Mouse (Mus musculus): Measurements from ENCODE around the gene Ets2.
A peak's percentile ranks its signal among the peaks of the same experiment; 100 is the strongest.
"Not testable (repeated sequence)": the region's sequence is repeated elsewhere in the genome, so short reads cannot be mapped to it uniquely, and the experiment has no call there.

Ets2 gene

DNA sequence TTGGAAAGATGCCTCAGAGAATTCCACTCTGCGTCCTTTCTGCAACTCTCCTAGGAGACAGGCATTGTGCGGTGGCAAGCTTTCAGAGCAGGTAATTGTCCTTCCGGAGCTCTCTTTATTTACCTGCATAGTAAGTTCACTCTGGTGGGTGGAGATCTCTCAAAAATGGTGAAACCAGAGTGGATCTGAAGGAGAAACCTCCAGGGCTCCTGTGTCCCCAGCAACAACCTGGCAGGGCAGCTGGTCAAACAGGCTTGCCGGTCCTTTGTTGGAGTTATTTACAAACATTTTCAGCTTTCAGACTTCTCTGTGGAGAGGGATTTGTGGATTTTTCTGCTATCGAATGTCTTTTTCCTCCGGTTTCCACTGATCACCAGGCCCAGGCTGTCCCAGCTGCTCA lies 34.6 kb downstream of the Ets2 start:
- no peak for DNase-seq

DNA sequence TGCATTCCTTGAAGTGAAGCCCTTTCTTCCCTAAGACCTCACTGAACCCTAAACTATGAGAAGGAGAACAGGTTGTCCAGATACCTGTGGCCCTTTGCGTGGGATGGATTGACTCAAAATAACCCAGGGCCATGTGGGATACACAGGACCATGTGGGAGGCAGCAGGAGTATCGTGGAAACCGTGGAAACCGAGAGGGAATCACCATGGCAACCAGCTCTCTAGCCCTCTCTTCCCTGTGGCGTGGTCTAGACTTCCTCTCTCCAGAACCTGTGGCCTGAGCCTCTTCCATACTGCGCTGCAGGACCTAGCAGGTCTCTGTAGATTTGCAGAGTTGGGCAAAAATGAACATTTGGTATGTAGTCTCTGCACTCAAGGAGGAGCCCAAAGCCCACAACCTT lies 37.6 kb downstream of the Ets2 start:
- DNase-seq, result no peak

DNA sequence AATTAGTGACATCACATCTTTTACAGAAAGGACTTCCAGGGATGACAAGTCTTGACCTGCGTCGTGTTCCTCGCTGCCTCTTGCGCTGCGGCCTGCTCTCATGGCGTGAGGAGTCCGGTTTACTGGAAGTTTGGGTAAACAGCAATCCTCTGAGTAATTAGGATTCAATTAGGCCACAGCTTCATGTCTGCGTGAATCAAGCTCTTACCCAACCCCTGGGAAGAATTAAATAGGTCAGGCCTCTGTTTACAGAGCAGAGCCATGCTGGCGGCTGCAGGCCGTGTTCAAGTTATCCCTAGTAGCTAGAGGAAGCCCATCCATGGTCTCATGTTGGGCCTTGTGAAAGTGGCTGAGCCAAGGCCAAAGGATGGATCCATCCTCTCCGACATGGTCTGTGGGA lies 39.5 kb downstream of the Ets2 start:
- DNase-seq, result no peak

DNA sequence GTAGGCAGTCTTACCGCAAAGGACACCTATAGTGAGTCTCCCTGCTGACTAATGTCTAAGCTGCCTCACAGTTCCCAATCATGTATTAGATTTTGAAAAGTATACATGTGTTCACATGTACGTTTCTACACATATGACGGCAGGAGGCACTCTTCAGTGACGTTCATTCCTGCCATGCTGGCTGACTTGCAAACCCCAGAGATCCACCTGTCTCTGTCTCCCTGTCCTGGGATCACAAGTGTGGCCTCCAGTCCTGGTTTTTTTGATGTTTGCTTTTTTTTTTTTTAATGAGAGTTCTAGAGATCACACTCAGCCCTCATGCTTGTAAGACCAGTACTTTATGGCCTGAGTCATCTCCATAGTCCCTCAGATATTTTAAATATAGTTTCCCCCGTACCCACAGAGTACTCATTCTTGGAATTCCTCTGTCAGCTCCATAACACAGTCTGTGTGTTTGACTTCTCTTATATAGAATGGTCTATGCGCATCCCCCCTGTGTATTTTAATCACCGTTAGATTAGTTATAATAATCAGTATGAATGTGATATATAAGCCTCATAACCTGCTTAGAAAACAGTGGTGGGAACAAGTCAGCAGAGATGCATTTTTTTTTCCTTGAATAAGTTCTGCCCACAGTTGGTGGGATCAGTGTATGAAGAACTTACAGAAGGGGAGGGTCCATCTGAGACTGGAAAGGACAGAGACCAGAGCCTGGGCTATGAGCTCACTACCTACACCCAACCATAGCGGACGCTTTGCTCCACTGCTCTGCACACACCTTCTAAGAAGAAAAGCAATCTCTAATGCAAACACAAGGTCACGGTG lies 40.3 kb downstream of the Ets2 start:
- DNase-seq, result no peak

DNA sequence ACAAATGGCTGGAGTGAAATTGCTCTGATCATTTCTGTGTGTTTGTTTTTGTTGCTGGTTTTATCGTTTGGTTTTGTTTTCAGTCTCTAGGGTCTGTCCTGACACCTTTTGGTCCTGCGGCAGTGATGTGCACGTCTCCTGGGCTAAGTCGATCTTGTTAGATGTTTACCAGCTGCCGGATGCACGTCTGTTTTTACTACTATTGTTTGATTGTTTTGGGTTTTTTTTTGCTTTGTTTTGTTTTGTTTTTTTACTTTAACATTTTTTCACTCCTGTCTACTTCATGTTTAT lies 40.8 kb downstream of the Ets2 start:
- no peak for DNase-seq

DNA sequence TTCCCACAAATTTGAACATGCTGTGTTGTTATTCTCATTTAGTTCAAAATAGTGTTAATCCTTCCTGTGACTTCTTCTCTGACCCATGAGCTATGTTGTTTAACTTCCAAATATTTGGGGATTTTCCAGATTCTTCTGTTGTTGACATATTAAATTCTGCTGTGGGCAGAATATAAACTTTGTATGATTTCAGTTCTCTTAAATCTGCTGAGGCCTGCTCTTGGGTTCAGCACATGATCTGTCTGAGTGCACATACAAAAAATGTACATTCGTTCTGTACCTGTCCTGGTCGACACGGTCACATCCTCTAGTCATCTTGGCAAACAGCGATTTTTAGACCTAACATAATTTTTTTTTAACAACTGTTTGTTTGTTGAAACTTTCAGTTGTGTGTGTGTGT lies 41.2 kb downstream of the Ets2 start:
- peak in 1 of 2 experiments; percentile 14 for DNase-seq

DNA sequence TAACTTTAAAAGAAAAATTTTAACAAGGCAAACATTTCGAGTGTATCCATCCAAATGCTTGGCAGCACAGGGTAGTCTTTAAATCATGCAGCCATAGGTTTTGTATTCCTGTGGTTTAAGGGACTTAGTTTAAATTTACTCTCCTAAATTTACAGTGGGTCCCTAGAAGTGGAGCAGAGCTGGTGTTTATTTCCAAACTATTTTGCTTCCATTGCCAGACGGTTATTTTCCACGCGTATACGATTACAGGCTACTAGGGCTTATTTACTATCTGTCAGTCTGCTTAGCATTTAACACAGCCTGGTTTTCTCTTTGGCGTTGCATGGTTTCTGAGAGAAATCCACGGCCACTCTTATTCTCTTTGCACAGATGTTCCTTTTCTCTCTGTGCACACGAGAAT lies 42.9 kb downstream of the Ets2 start:
- no peak for DNase-seq

DNA sequence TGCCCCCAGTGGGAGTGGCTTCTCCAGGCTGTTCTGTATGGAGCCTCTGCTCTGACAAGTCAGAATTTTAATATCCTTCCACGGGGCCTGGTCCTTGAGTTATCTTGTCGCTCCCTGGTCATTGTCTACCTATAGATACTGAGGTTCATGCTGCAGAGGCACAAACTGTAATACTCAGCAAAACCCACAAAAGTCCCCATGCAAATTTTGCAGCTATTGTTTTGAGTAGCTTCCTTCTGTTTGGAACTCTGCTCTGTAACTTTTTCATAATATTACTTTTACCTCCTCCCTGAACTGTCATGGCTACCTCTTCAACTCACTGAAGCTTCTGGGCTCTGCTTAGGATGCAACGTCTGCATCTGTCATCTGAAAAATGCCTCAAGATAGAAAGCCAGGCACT lies 43.8 kb downstream of the Ets2 start:
- no peak for DNase-seq

DNA sequence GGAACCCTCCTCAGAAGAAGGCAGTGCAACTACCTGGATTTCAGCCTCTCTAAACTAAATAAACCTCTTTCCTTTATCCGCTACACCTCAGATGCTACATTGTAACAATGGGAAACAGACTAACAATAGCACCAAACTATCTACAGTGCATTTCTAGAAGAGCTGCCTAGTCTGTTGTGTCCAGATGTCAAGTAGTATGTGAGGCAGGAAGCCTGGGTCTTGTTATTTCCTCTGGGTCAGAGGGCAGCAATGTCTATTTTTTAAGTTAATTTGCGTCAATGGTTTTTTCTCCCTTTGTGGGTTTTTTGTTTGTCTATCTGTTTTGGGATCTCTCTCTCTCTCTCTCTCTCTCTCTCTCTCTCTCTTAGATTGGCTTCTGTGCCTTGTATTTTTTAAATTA lies 44.7 kb downstream of the Ets2 start:
- DNase-seq, result no peak

DNA sequence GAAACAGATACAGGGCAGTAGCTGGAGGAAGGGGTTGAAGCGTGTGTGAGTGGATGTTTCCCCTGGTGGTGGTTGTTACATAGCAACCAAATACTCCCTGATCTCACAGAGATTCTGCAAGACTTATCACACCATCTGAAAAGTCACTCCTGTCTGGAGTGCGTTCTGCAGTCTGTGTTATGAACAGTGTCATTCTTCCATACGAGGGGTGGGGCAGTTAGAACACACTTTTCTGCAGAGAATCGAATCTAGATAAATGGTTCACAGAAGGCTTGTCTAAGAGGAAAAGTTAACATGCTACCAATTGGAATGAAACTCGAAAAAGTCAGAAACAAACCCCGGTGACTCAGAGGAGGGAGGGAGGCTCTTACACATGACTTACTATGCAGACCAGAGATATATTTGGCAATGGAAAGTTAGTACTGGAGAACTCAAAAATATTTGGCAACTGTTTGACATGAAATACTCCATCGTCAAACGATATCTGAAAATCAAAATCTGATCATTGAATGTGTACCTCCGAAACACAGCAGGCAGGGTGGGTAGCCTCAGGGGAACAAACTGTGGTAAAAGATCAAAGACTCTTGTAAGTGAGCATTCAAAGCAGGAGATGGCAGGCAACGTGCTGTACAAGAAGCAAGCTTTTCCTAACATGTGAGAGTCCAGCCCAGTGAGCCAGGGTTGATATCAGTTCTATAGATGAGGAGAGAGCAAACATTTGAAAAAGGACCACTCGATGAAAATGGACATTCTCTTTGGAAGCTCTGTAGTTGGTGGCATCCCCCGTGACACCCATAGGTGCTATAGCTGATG lies 47.6 kb downstream of the Ets2 start:
- peak in 1 of 2 experiments; percentile 41 for DNase-seq

DNA sequence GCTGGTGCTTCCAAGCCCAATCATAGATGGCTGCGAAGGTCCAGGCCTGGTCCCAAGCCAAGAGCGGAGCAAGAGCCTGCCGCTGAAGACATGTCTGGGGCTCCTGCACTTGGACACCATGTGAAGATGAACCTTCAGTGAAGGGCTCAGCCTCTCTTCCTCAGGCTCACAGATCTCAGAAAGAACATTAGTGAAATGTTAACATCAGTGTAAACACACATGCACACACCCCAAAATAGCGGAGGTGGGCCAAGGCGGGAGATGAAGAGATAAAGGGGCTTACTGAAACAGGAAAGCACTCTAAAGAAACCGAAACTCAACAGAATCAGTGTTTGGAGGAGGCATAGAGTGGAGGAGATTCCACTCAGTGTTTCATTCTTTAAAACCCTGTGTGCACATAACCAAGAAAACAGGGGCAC lies 48.3 kb downstream of the Ets2 start:
- DNase-seq, result peak in 1 of 2 experiments; percentile 24

DNA sequence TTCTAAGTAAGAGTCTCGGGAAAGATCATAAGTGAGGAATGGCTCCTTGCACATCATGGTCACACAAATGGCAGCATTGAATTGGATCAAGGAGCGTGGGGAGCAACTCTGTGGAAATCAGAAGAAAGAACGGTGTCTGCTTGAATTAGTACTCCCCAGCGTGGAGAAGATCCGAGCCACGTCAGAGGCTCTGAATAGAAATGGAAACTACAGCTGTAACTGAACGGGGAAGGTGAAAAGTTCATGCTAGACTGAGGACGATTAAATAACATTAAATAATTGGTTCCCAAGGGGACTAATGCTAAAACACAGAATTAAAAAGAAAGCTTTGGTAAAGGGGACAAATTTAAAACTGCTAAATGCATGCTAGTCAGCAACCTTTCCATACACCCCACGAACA lies 50.6 kb downstream of the Ets2 start:
- DNase-seq, result peak in 1 of 2 experiments; percentile 27

DNA sequence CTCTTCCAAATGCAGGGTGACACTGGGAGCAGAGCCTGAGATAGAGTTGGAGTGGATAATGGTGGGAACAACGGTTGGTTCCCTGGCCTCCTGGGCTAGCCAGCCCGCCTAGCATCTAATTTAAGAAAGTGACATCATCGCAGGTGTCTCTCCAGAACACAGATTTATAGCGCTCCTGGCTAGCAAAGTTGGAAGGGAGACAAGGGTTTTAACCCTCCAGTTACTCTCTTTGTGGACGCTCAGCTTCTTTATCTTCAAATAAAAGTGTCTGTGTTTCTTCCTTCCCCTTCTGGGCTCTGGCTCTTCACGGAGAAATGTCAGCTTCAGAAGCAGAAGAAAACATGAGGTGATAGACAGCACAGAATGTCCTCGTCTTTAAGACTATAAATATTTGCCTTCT lies 51.4 kb downstream of the Ets2 start:
- no peak for DNase-seq

DNA sequence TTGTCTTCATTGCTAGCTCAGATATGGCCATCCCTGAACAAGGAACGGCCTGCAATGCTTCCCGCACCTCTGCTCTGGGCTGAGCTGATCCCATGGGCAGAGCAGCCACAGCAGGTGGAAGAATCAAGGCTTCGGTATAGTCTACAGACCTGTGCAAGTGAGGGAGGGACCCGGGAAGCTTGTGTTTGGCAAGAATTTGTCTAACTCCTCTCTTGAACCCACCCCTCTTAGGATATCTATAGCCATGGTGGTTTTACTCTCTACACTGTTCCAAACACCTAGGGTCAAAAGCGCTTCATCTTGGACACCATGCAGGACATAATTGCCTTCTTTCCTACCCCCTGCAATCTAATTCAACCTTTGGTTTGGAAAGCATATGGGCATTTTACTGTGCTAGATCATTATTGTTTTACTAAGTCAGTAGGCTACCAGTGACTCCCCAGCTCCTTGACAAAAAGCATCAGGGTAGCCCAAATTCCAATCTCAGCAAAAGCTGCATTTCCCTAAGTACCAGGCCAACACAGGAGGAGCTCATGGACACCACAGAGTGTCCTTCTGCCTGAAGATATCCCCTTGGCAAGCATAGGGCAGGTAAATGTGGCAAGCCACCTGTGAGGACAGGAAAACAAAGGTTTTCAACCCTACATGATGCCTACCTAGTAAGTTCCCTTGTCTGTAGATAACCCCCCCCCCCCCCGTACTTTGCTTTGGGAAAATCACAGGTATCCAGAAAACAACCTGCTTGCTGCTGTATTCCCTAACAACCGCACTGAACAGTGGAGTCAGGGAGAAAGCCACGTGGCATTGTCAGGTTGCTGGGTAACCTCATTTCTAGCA lies 57.5 kb downstream of the Ets2 start:
- no peak for DNase-seq

DNA sequence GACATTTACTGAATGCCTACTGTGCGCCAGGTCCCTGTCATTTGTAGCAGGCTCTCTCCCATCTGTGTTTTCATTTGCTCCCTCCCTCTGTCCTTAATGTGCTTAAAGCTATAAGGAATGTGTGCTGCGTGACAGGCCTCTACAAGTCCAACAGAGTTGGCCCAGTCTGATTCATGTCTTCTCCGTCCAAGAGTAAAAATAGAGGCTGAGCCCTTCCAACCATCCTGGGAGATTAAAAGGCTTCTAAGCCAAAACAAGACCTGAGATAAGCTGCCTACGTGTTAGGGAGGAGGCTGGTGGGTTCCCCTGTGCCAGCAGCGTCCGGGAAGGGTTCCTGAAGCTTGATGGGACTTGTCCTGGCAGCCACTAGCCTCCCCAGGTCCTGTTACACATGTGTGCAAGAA lies 58.1 kb downstream of the Ets2 start:
- DNase-seq, result no peak

DNA sequence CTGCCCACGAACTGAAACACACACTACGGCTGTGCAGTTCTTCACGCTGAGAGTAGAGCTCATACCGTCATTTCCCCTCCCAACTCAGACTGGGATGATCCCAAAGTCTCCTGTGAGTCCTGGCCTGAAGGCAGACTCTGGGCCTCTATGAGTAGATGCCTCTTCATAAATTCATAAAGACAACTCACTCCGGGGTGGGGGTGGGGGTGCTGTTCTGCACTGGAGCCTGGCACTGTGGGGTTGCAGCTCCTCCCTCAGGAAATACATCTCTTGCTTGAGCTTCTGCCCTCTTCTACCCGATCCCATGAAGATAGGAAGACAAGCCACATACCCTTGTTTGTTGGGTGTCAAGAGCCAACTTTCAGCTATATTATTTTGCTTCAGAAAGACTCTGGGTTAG lies 59.9 kb downstream of the Ets2 start:
- DNase-seq, result no peak

DNA sequence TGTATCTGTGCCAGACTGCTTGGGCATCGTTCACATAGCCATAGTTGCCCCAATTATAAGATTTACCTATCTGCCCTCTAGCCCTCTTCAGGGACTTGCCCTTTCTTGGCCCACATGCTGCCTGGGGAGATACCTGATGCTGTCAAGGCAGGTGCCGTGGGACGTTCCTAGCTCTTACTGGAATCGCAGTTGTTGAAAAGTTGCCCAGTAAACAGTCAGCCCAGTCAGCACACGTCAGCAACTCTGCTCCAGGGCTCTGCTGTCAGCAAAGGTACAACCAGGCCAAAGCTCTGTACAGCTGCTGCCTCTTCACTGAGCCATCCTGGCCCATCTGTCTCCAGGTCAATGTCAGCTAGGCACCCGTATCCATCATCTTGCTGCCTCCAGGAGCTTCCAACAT lies 61.3 kb downstream of the Ets2 start:
- no peak for DNase-seq

DNA sequence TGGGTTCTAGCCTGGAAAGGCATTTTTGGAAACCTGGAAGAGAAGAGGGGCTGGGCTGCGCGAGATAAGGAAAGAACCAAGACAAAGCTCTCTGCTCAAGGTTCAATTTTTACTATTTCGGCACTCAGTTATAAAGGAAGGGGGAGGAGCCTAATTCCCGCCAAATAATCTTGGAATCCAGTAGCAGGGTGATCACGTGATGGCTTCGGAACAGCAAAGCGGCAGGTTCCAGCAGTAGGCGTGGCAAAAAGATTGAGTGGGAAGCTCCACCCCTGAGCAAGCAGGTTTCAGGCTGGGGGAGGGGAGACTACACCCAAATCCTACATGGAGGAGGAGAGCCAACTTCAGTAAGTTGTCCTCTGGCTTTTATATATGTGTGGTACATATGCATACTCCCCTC lies 62.2 kb downstream of the Ets2 start:
- DNase-seq, result not testable (repeated sequence)

DNA sequence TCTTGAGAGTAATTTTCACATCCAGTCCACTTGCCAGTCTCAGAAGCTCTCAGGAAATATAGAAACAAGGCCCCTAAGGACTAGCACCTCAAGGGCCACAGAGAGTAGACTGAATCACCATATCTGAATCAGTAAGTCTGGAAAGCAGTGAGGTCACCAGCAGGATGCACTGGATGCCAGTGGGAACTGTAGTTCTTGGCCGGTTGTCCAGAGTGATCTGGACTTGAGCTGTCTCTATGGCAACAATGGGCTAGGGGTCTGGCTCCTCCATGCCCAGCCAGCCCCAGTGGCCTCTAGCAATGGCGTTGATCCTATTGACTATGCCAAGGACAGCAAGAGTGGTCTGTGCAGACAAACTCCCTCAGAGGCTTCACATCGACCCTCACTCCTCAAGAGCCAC lies 64.3 kb downstream of the Ets2 start:
- no peak for DNase-seq

DNA sequence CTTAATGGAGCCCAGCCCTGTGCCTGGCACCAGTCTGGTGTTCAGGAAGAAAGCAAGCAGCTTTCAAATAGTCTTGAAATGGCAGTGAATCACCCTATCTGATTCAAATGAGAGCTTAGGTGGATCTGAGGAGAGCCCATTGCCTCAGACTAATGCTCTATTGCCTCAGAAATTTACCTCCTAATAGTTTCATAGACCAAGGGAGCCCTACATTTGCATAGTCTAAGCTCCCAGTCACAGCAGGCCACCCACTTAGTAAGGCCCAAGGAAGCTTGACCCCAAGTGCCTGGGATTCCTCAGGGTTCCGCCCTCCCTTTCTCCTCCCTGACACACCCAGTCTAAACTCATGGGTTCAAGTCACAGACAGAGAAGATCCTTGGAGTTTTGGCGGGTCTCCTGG lies 65.4 kb downstream of the Ets2 start:
- no peak for DNase-seq

DNA sequence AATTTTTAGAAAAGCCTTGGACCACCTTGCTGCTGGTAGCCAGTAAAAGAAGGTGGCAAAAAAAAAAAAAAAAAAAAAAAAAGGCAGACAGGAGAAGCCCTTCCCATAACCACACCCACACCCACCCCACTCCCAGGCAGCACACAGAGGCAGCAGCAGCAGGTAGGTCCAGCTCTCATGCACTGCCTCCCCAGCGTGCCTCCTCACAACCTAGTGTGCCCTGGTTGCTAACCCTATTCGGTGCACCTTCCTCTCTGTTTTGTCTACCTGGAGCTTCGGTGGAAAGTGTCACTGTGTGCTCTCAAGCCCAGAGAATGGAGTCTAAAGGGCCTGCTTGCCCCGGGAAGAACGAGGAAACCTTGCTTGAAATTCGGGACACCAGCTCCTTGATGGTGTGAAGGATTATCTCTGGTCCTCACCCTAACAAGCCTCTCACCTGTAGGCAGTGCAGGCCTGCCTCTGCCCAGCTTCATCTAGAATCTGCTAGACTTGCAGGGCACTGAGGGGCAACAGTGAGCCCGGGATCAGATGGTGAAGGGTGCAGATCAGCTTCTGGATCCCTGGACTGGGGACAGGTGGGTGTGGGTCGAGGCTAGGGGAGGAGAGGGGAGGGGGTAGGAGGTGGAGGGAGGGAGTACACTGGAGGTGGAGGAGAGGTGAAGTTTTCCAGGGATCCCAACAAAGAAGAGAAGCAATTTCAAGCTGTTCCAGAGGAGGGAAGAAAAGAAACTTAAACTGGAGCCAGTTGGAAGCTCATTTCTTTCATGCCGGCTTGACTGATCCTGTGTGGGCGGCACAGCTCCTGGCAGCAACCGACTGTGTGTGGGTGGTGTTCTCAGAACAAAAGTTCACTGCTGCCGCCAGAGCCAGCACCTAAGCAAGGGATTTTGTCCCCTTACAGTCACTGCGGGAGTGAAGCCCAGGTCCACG lies 67.5 kb downstream of the Ets2 start:
- no peak for DNase-seq

DNA sequence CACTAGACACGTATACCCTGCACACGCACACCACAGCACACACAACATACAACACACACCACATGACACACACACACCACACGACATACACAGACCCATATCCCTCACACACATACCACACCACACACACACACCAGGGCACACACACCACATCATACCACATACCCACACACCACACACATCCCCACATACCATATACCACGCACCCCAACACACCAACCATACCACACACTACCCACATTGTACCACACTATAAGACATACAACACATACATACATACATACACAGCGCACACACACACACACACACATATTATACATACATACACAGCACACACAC lies 68.1 kb downstream of the Ets2 start:
- no peak for DNase-seq

DNA sequence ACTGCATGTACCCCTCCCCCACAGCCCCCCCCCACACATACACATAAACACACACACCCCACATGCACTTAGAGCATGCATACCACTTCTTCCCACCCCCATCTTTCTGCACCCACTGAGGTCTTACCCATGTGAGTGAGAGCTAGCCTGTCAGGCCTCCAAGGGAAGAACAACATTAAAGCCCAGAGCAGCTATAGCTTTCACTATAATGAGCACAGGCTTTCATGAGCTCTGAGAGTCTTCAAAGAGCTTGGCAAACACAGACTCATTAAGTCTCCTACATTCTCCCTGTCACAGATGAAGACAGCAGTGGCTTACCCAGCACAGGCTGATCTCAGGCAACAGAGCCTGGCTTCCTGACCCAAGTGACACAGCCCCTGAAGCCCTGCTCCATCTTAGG lies 68.5 kb downstream of the Ets2 start:
- DNase-seq, result no peak
